Mouse (Mus musculus) right cerebral cortex, postnatal 10 days (tissue): ENCODE data around the gene Dchs2.
"Not testable (repeated sequence)": the region's sequence is repeated elsewhere in the genome, so short reads cannot be mapped to it uniquely, and the experiment has no call there.

Experiments
- DNase-seq, 2 experiments: peaks; one replicate each; pipeline ENCODE4 v3.0.0; 2021; ENCODE audit warnings: low spot score in 2 of 2

Dchs2 gene

DNA sequence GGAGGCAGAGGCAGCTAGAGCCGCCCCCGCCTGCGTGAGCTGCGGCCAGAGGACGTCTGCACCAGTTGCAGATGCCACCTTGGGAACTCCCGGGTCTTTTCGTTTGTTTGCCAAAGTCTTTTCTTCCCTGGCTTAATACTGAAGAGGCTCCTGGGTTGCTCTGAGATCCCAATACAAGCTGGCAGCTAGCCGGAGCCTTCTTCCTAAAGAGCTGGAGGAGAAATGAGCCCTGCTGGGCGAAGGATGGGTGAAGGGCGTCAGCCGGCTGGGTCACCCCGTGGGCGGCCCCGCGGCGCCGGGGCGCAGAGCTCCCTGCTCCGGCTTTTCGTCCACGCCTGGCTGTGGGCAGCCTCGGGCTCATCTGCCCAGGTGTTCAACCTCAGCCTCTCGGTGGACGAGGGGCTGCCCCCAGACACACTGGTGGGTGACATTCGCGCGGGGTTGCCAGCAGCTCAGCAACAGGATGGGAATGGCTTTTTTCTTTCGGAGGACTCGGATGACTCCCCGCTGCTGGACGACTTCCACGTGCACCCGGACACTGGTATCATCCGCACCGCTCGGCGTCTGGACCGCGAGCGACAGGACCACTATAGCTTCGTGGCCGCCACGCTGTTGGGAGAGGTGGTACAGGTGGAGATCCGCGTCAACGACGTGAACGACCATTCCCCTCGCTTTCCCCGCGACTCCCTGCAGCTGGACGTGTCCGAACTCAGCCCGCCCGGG, at the start of gene Dchs2:
Dchs2 (plus strand) TSS at position 223 of the 723 bp plus-strand sequence.
- DNase-seq: no peak

DNA sequence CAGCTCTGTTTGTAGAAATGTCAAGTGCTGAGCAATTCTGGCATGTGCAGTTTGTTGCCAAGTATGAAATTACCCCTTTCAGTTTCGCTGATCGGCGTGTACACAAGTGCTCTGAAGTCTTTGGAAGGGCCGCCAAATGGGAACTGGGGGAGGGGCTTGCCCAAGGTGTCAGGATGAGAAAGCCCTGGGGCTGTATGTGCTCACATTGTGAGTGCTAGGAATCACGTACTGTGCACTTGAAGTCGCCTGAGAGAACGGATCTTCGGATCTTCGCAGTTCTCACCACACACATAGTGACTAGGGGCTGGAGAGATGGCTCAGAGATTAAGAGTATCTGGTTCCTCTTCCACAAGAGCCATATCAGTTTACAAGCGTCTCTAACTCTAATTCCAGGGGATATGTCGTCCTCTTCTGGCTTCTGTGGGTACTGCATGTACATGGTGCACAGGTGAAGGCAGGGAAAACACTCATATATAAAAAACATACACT, 47.1 kb upstream of the Dchs2 start:
- DNase-seq: peak; percentile 44 to 69

DNA sequence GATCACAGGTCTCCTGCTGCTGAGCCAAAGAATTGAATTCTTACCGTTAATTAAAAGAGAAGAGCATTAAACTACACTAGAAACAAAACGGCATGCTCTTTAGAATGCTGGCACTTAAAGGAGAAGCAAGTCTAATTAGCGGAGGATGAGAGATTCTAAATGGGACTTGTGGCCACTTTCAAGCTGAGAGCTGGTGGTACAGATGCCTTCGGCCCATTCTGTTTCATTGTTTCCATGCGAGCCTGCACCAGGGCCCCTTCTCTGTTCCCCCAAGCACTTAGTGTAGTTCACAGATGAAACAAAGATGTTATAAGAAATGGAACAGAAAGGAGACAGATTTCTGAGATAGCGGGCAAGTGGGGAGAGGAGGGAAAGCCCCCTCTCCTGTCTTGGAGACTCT, 30.2 kb upstream of the Dchs2 start:
- DNase-seq: no peak

DNA sequence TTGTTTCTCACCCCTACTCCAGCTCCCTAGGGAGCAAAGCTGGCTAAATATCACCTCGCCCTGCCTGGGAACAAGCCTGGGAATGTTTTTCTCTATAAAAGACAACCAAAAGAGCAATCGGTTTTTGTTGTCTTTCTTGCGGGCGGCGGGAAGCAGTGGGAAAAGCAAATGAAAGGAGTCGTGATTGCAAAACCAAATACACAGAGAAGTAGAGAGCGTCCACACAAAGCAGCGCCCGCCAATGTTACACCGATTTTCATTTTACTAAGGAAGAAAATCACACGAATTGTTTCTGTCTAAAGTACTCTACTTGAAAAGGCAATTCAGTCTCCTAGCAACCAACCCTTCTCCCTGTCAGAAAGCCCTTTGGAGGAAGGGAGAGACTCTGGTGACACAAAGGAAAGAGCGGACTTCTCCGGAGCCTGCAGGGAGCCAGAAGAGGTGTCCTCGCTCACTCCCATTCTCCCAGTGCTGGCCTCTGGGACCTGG, 29.2 kb upstream of the Dchs2 start:
- DNase-seq: peak; percentile 32 to 48

DNA sequence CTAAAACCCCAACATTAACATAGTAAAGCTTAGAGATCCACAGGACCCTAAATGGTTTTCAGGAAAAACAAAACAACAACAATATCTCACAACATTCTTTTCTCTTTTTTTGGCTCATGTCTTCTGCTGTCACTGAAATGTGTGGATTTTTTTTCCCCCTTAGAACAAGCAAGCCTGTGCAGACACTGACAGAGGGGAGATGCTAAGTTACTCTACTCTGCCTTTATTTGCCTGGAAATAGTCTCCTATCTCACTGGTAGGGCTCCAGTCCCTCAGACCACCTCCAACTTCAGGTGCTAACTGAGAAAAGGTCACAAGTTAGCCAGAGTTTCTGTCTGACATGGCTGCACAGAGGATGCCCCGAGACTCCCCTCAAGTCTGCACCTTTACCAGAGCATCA, 28.6 kb upstream of the Dchs2 start:
- DNase-seq: no peak

DNA sequence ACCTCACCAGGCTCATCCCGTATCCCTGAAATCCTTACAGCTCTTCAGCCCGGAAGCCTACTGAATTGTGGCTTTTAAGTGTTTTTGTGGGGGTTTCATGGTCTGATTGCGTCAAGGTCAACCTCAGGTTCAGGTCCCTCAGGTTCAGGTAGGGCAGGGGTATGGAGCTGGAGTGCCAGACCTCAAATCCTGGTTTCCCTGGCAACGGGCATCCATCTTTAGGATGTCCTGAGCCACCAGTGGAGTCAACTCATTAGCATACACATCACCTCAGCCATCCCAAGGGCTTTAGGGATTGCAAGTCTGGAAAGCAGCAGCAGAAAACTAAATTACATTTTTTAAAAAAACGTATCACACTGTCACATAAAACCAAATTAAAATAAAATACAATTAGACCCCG, 28.1 kb upstream of the Dchs2 start:
- no peak for DNase-seq

DNA sequence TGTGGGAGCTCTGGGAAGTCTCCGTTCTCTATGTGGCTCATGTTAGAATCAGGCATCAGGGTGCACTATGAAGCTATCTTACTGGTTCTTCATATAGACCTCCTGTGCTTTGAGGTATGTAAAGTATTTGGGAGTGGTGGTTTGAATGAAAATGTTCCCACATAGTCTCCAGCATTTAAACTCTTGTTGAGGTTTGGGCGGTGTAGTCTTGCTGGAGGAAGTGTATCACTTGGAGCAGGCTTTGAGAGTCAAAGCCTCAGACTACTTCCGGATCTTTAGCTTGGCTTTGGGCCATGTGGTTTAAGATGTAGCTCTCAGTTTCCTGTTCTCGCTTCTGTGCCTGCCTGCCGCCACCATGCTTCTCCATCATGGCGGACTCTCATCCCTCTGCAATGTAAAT, 25.5 kb upstream of the Dchs2 start:
- DNase-seq: no peak

DNA sequence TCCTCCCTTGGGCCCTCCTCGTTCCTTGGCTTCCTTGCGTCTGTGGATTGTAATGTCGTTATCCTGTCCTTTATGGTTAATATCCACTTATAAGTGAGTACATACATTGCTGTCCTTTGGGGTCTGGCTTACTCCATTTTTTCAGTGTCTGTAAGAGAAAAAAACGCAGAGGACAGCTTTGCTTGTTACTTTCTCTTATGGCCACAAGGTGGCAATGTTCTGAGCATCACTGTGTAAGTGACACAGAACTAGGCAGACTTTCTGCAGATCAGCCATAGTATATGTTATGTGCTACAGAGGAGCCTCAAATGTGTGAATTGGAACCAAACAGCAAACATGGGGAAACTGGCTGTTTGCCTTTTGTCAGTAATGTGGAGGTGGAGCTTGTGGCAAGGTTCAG, 17.6 kb upstream of the Dchs2 start:
- DNase-seq: peak in 1 of 2 experiments; percentile 47

DNA sequence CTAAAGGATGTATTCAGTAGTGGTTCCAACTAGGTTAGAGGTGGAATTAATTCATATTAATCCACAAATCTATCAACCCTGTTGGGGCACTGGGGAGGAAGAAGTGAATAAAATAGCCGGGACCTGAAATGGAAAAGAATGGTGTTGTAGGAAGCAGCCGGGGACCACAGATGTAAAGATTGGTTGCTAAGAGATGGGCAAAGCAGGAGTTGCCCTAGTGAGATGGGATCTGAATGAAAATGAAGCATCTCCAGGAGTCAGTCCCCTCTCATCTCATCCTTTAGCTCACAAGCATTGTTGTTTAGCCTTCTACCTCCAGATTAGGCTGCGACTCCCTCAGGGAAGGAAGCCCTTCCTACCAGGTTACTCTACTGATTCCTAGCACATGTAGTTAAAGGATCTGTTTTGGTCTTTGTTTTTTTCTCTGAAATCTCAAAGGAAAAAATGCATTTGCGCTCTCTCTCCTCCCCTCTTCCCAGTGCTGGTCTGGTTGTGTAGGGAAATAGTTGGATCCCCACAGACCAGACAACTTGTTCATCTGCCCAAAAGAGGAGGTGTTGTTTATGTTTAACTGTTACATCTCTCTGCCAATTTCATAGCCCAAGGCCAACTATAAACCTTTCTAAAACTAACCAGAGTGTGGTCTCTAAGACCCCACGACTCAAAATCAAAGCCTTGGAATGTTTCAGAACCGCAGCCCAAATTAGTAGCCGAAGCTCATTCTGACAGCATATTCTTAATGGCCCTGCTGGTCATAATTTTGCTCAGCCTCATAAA, 16.1 kb upstream of the Dchs2 start:
- peak in 1 of 2 experiments; percentile 42 for DNase-seq

DNA sequence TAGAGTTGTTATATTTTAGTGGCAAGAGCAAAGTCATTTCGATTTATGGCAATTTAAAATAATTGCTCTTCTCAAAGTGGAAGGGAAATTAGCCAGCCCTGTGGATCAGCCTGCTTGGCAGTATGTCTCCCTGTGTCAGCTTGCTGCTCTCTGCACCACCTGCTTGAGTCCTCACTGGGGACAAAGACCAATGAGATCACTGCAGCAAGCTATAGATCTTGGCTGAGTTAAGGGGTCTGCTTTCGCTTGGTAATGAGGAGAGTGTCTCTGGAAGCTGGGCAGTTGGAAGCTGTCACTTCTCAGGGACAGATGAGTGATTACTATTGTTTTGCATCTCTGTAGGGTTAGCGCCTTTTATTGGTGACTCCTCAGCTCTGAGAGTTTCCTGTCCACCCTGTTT, 14.9 kb upstream of the Dchs2 start:
- no peak for DNase-seq

DNA sequence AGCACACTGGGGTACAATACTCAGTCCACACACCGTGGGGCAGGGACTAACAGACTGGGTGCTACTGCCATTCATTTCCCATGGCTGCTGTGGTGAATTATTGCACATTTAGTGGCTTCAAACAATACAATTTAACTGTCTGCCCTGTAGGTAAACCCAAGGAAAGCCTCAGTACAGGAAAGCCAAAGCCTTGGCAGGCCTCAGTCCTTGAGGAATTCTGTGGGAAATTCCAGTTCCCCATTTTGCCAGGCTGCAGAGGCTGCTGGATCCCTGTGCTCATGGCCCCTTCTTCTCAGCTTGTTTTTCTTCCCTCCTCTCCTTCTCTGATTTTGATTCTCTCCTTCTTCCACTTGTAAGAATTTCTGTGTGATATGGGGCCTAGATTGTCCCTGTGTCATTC, 12.8 kb upstream of the Dchs2 start:
- DNase-seq: no peak

DNA sequence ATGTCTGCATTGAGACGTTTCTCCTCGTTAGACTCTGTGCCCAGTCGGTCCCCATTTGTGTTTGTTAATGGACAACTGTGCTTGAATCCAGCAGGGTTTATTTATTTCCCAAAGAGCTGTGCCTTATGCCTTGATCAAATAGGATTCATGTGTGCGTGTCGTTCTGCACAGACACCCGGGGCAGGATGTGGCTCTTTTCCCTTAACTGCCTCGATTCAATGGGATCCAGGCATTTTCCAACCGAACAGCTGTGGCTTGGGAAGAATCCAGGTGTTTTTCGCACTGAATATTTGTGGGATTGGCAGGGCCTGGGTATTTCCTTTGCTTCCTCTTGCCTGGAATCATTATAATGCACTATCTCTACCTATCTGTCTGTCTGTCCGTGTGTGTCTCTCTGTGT, 10.2 kb upstream of the Dchs2 start:
- no peak for DNase-seq

DNA sequence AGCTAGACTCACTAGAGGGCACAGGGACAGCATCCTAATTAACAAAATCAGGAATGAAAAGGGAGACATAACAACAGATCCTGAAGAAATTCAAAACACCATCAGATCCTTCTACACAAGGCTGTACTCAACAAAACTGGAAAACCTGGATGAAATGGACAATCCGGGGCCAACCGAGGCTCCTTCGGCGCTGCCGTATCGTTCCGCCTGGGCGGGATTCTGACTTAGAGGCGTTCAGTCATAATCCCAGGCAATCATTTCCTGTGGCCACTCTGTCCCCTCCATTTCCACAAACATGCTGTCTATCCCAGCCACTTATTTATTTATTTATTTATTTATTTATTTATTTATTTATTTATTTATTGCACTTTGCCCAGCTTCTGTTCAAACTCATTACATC, 3.8 kb upstream of the Dchs2 start:
- not testable (repeated sequence) for DNase-seq

DNA sequence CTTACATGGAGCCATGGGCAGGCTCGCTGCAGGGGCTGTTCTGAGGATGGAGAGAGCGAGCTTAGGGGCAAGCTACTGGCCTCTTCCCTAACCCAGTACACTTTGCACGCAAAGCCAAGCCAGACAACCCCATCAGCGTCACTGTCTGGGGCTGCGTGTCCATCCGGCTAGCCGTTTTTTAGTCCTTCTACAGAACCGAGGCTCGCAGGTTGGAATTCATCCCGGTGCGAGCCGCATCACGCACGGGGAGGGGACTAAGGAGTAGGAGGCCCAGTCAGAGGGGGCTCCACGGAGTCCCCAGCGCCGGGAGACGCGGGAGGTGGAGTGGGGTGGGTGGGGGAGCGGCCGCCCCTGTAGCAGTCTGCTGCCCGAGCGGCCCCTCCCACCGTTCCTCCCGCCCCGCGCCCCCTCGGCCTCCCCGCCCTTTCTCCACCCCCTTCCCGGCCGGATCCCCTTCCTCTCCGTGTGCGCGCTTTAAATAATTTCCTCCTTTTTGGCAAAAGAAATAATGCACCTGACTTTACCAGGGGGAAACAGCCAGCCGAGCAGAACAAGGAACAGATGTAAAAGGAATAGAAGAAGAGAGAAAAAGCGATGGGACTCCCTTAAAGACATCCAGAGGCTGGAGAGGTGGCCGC, 541 bp upstream of the Dchs2 start:
- DNase-seq: peak in 1 of 2 experiments; percentile 41

DNA sequence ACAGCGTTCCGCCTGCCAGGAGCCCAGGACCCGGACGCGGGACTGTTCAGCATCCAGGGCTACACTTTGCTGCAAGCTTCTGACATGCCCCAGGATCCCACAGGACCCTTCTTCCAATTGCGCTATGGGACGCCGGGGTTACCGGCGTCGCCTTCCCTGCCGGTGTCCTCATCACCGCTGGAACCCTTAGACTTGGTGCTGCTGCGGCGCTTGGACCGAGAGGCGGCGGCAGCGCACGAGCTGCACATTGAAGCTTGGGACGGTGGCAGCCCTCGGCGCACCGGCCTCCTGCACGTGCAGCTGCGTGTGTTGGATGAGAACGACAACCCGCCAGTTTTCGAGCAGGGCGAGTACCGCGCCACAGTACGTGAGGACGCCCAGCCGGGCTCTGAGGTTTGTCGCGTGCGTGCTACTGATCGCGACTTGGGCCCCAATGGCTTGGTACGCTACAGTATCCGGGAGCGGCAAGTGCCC, 738 bp downstream of the Dchs2 start:
- DNase-seq: peak; percentile 41 to 58

DNA sequence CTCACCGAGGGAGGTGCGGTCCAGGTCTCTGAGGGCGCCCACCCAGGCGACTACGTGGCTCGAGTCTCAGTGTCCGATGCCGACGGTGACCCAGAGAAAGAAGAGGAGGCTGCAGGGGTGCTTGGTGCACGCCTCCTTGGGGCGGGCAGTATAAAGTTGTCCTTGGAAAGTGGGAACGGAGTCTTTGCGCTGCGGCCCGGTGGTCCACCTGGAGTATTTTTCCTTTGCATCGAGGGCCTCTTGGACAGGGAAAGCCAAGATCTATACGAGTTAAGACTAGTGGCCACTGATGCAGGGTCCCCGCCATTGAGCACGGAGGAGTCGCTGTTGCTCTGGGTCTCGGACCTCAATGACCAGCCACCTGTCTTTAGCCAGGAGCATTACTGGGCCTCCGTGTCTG, 1.4 kb downstream of the Dchs2 start:
- no peak for DNase-seq

DNA sequence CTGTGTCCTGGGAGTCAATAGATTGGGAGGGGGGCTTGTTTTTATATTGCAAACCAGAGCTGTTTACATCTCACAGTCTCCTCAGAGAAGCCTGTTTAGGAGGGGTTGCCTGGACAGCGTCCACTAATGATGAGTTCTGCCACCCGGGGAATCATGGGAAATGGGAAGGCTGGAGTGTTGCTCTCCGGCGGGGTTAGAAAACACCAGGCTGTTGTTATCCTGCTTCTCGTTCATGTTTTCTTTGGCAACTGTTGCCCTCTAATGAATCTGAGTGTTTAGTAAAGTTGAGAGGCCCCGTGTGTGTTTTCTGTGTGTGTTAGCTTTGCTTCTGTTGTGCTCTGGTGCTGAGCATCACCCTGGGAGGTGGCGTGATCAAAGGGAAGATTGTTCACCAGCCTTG, 8.7 kb downstream of the Dchs2 start:
- no peak for DNase-seq

DNA sequence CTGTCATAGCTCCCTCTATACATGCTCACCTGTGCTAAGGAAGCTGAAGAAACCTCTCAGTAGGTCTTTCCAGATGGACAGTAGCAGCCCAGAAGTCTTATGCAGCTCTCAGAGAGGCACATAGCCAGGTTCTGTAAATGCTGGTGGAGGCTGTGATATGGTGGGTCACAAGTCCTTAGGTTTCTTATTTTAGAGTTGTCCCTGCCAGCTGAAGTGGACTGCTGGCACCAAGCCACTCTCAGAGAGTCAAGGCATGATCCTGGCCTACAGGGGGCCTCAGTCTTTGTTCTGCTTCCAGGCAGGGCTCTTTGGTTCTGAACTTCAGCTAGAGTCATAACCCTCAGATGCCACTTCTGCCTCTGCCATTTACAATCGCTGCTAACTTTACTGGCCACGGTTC, 11.1 kb downstream of the Dchs2 start:
- DNase-seq: no peak

DNA sequence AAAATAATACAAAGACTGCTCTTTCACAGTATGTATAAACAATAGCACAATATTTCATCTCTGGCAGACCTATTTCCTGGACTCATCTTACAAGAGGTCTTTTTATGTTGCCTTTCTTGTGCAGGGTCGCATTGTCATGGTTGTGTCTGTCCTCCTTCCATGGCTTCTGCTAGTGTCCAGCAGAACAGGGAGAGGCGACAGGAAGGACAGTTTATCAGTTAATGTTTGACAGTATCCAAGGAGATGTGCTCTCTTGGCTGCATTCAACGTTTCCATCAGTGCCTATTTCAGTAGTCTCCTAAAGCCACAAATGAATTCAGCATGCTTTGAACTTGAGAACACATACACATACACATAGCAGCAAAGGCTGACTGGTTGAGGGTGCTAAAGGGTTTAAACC, 17.9 kb downstream of the Dchs2 start:
- DNase-seq: no peak

DNA sequence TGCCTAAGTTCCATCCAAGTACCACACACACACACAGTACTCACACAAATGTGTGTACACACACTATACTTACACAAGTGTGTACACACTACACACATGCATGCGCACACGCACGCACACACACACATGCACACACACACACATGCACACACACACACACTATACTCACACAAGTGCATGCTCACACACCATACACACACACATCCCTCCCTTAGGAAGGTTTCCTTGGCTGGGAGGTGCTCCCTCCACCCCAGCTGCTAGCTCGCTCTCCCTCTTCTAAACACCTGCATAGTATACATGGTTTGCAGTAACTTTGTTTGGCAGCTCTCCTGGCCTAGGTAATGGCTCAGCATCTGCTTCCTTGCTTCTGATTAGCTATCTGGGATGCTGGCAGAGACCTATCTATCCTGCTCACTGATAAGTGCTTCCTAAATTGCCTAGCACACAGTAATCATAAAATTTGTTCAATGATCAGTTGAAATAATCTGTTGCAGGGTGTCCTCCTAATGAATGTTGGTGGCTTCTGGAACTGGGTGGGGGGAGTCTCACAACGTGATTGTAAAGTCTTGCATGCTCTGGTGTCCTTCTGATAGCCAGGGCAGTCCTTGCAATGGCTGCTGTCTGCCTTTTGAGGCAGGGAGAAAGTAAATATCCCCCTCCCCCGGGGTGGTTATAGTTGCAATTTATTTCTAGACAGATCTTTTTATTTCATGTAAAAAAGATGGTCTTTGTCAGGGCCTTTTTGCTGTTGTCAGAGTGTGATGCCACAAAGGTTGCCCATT, 19.7 kb downstream of the Dchs2 start:
- DNase-seq: no peak

DNA sequence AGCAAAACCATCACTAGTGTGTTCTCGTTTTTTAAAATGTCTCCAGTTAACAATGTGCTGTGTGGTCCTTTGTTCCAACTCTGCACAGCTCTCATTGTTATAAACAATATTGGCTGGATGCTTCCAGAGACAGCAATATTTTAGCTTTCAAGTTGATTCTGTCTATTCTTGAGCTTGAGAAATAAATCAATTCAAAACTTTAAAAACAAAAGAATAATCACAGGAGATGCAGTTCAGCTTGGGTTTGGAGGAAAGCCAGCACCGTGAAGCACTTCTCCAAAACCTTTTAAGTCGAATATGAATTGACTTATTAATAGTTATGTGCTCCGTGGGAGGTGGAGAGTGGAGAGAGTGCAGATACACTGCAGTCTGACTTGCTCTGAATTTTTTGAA, 20.3 kb downstream of the Dchs2 start:
- DNase-seq: peak in 1 of 2 experiments; percentile 42

DNA sequence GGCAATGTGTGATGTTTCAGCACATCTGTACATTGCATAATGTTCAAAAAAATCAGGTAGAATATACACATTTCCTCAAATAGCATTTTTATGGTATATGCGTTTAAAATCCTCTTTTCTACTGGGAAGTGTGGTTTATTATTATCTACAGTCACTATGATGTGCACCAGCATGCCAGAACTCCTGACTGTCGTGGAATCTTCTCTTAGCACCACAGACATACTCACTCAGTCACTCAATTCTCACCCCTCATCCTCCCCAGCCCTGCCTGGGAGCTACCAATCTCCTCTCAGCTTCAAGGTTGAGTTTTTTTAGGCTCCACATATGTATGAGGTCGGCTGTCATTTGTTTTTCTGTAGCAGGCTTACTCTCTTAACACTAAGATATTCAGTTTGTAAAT, 20.8 kb downstream of the Dchs2 start:
- no peak for DNase-seq
